Mouse (Mus musculus): ENCODE data around the gene Ceacam2.
A peak's percentile ranks its signal among the peaks of the same experiment; 100 is the strongest.
"Not testable (repeated sequence)": the region's sequence is repeated elsewhere in the genome, so short reads cannot be mapped to it uniquely, and the experiment has no call there.

Gene Ceacam2

GRCm38 (mm10) chr7:25483133-25483735 is 56.4 kb downstream of the Ceacam2 start:
- DNase-seq (ENCODE audit: low read depth, low spot score) = no peak

- not testable (repeated sequence) for DNase-seq (ENCODE audit: low read depth, low spot score)
Measured at GRCm38 (mm10) chr7:25480791-25481190, 58.9 kb downstream of the Ceacam2 start.

GRCm38 (mm10) chr7:25479440-25479839 is 60.2 kb downstream of the Ceacam2 start:
- DNase-seq (ENCODE audit: low read depth, low spot score) = peak; percentile 14

- not testable (repeated sequence) for DNase-seq (ENCODE audit: low read depth, low spot score)
Measured at GRCm38 (mm10) chr7:25477752-25478093, 61.9 kb downstream of the Ceacam2 start.

GRCm38 (mm10) chr7:25477091-25477751 is 62.4 kb downstream of the Ceacam2 start, which contains the start of gene Ceacam1:
Ceacam1 (minus strand) TSS chr7:25477603.
- DNase-seq (ENCODE audit: low read depth, low spot score) = peak; percentile 9

- DNase-seq (ENCODE audit: low read depth, low spot score) = not testable (repeated sequence)
Measured at GRCm38 (mm10) chr7:25471821-25472220, 67.8 kb downstream of the Ceacam2 start.
